Mouse (Mus musculus) midbrain, embryonic 13.5 days (tissue): ENCODE measurements at regions not wholly inside any gene's neighbourhood (a gene's known extent, or its start where the extent isn't known, plus 50 kb on each side); places are given as distances from the start of the nearest gene placed in this dataset.

Experiments used
- ATAC-seq: fragments of 200-750 bp; cut with Nextera tagmentation; 2 replicates; pipeline ENCODE4 v1.8.0; 2017; ENCODE audit warnings: mild to moderate bottlenecking, moderate TSS enrichment, moderate library complexity
- H3K27ac ChIP-seq: fragments of 300-500 bp; sonication (generic); 2 replicates; pipeline ENCODE4 v1.5.1; 2015; ENCODE audit warnings: inconsistent platforms, mild to moderate bottlenecking, moderate library complexity
- H3K27me3 ChIP-seq: fragments of 300-500 bp; sonication (generic); 2 replicates; pipeline ENCODE4 v1.6.1; 2015; ENCODE audit warnings: mild to moderate bottlenecking, inconsistent platforms
- H3K36me3 ChIP-seq: fragments of 300-500 bp; sonication (generic); 2 replicates; pipeline ENCODE4 v1.6.1; 2015; ENCODE audit warnings: mild to moderate bottlenecking, inconsistent platforms
- H3K4me1 ChIP-seq: fragments of 300-500 bp; sonication (generic); replicated peaks from 2 replicates; pipeline ENCODE4 v1.6.1; 2015; ENCODE audit warnings: inconsistent platforms
- H3K4me2 ChIP-seq: fragments of 300-500 bp; sonication (generic); replicated peaks from 2 replicates; pipeline ENCODE4 v1.6.1; 2015; ENCODE audit warnings: moderate library complexity, mild to moderate bottlenecking, inconsistent platforms
- H3K4me3 ChIP-seq: fragments of 300-500 bp; sonication (generic); replicated peaks from 2 replicates; pipeline ENCODE4 v1.5.1; 2015; ENCODE audit warnings: mild to moderate bottlenecking, inconsistent platforms
- H3K9ac ChIP-seq: fragments of 300-500 bp; sonication (generic); replicated peaks from 2 replicates; pipeline ENCODE4 v1.6.1; 2015; ENCODE audit warnings: mild to moderate bottlenecking, inconsistent platforms
- H3K9me3 ChIP-seq: fragments of 300-500 bp; sonication (generic); 2 replicates; pipeline ENCODE4 v1.6.1; 2016; ENCODE audit warnings: mild to moderate bottlenecking, inconsistent platforms
- WGBS: fragments of 180-500 bp; shearing (Covaris S2); methylation state at CpG from one replicate; pipeline ENCODE4 v1.1.7; 2015; 5-methylcytosine and 5-hydroxymethylcytosine counted together

DNA sequence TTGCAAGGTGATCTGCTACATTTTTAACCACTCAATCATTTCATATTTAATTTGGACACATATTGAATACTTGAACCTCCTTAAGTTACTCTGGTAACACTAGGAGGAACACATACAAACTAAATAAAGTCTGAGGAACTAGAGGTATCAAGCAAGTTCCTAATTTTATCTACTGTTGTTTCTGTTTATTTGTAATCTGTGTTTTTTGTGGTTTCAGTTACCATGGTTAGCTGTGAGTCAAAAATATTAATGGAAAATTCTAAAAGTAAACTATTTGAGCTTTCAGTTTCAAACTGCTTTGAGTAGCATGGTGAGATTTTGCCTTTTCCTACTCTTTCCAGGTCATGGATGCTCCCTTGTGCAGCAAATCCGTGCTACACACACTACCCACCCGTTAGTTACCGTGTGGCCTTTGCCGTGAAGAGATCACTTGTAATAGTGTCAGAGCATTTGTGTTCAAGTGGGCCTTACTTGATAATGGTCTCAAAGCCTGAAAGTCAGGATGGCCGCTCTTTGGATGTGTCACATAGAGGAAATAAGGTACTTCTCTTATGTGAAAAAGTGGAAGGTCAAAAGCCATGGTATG, 177.0 kb upstream of the Stt3b start:
- Histone ChIP-seq H3K4me1 (no peaks in the 10 kb centered on the region), H3K27me3 (no peaks in the 10 kb centered on the region), H3K9me3 (no peaks in the 10 kb centered on the region), H3K27ac (no peak overlapping the region), H3K4me3 (no peak overlapping the region), H3K36me3 (no peaks in the 10 kb centered on the region), H3K4me2 (no peak overlapping the region), H3K9ac (no peak overlapping the region)
- ATAC-seq, result no peak
- WGBS, result 94% methylated on average over 5 of the region's 5 CpGs

DNA sequence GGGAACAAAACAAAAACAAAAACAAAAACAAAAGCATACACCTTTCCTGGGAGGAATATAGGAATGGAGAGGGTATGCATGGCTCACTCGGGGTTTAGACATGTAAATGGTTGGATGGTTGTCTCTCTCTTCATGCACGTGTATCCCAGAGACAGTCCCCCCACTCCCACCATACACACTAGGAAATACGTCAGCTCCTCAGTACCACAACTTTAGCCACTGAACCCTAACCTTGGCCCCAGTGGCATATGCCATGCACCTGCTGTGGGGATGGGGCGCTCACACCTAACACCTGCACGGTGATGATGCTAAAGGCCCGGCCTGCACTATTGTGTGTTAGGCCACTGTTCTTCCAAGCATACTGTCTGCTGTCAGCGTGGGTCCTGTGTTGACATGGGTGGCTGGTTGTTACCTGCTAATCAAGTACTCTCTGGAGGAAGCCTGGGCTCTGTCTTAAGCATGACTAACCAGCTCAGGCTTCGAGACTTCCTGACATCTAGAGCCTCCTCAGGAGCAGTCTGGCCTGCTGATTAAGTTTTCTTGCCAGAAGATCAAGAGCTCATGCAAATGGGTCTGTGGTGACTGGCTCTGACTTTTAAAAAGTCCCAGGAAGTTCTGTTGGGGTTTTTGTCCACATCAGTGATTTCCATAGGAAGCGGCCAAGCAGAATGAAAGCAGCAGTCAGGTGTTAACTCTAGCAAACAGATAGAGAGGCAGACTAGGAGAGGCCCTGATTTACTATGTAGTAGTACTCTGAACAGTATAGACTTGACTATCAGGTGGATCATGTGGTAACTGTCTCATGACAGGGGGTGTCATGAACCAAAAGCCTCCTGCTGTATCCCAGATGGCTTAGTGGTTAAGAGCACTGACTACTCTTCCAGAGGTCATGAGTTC, 178.9 kb upstream of the Stt3b start:
- no peaks in the 10 kb centered on the region for H3K36me3 ChIP-seq
- no peaks in the 10 kb centered on the region for H3K9me3 ChIP-seq
- H3K4me1 ChIP-seq, result no peaks in the 10 kb centered on the region
- ATAC-seq, result no peak
- no peak overlapping the region for H3K27ac ChIP-seq
- 73% methylated on average over 9 of the region's 9 CpGs for WGBS
- no peak overlapping the region for H3K4me3 ChIP-seq
- no peaks in the 10 kb centered on the region for H3K27me3 ChIP-seq
- no peak overlapping the region for H3K9ac ChIP-seq
- no peak overlapping the region for H3K4me2 ChIP-seq

DNA sequence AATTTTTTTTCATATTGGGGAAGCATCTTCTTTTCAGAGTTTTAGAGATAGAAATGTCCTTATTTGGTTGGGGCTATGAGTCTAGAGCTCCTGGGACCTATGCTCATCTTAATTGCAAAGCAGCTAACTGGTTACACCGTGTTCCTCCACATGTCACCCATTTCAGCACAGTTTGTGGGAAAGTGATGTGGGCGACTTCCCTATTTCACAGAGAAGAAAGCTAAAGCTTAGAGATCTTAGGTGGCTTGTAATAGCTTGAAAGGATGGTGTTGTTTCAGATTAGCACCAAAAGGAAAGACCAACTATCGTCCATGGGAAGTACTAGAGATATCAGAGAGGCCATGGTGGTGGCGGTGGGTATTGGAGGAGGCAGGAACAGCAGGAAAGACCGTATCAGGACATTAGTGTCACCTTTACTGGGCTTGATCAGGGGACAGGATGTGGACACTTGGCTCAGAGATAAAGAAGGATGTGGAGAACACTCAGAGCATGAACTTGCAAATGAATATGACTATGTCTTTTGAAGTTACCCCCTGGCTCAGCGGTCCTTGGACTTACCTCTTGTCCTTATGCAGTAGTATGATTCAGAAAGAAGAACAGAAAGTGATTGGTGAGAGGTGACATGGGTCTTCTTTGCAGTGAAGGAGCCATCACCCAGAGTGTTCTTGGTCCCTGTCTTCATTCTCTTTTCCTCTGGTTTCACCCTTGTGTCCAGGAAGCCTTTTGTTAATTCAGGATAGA, 182.4 kb upstream of the Stt3b start:
- Histone ChIP-seq H3K9me3 (no peaks in the 10 kb centered on the region), H3K36me3 (no peaks in the 10 kb centered on the region), H3K4me1 (no peaks in the 10 kb centered on the region), H3K27me3 (no peaks in the 10 kb centered on the region), H3K27ac (no peak overlapping the region), H3K4me3 (no peak overlapping the region), H3K9ac (no peak overlapping the region), H3K4me2 (no peak overlapping the region)
- ATAC-seq, result no peak
- WGBS, result 88% methylated on average over 6 of the region's 6 CpGs

DNA sequence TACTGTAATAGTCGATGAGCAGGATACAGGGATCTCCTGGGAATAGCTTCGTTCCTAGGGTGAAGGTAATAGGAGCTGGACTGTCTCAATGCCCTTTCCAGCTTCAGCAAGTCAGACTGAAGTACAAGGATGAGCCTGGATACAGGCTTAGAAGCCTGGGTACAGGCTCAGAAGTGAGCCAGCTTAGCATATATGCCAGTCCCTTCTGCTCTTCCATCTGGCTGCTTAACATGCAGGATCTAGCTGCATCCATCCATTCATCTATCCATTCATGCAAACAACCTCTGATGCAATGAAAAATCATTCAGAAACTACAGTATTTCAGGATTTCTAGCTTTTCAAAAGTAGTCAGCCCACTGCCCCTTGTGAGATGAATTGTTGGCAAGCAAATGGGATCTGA, 183.5 kb upstream of the Stt3b start:
- Histone ChIP-seq H3K27me3 (no peaks in the 10 kb centered on the region), H3K4me3 (no peak overlapping the region), H3K27ac (no peak overlapping the region), H3K9me3 (no peaks in the 10 kb centered on the region), H3K9ac (no peak overlapping the region), H3K4me1 (no peaks in the 10 kb centered on the region), H3K36me3 (no peaks in the 10 kb centered on the region), H3K4me2 (no peak overlapping the region)
- no peak for ATAC-seq
- 88% methylated on average over 2 of the region's 2 CpGs for WGBS

DNA sequence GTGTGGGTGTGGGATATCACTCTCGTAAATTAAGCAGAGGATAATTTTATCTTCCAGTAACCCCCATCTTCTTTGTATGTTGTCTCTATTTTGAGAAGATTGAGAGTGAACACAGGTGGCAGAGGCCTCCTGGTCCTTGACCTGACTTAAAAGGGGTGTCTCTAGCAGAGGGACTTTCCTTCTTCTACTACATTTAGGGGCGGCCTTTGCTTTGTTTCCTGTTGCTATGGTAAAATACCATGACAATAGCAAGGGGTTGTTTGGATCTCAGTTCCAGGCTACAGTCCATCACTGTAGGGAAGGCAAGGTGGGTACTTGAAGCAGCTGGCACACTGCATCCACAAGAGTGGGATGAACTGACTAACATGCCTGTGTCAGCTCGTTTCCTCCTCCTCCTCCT, 189.3 kb upstream of the Stt3b start:
- Histone ChIP-seq H3K36me3 (no peaks in the 10 kb centered on the region), H3K4me3 (no peak overlapping the region)
- 54% methylated on average over 3 of the region's 3 CpGs for WGBS

DNA sequence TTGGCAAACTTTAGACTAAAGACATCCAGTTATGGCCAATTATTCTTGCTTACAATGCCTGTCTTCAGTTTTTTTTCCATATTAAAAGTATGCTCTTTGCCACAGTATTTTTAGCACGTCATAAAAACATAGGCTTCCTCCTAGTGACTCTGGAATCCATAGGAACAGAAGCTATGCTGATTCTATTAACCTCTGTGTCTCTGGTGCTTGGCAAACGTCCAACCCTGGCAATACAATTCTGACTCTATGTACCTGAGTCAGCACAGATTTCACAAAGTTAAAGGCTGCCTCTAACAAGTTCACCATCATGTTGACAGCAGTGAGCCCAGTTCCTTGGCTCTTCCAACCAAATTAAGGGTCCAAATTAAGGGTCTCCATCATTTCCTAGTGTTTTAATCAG, 194.6 kb upstream of the Stt3b start:
- H3K9me3 ChIP-seq, result no peaks in the 10 kb centered on the region
- H3K4me2 ChIP-seq, result no peak overlapping the region
- H3K27me3 ChIP-seq, result no peaks in the 10 kb centered on the region
- no peak overlapping the region for H3K27ac ChIP-seq
- no peak overlapping the region for H3K9ac ChIP-seq
- no peak for ATAC-seq
- WGBS, result 64% methylated on average over 2 of the region's 2 CpGs
- no peaks in the 10 kb centered on the region for H3K36me3 ChIP-seq
- H3K4me1 ChIP-seq, result 0 out of 2 replicates have a peak, but pooled peaks cover 3% of the 10 kb centered on the region
- H3K4me3 ChIP-seq, result no peak overlapping the region

More for the DNA sequence above, 189.3 kb upstream of the Stt3b start:
- ATAC-seq, result no peak
- Histone ChIP-seq H3K9me3 (no peaks in the 10 kb centered on the region), H3K9ac (no peak overlapping the region), H3K27ac (no peak overlapping the region), H3K4me2 (no peak overlapping the region), H3K27me3 (no peaks in the 10 kb centered on the region), H3K4me1 (0 out of 2 replicates have a peak, but pooled peaks cover 3% of the 10 kb centered on the region)

DNA sequence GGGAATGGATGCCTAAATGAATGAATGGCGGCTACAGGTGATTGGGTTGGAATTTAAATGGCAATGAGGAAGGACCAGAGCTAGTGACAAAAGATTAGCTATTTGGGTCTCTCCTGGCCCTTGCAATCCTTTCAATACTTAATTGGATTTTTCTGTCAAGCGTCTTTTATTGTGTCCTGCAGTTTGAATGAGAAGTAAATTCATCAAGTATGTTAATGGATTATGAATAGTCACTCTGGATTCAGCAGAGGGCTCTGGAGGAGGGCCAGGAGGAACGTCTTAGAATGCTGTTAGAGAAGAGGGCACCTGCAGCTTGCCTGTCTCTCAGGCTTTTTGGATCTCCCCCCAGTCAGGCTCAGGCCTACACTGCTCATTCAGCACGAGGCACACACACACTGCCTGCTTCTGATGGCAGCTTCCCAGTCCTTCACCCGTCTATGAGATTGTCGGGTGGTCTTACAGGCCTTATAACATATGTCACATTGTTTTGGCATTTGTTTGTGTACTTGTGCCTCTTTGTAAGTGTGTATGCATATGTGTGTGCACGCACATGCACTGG, 197.0 kb upstream of the Stt3b start:
- WGBS, result 52% methylated on average over 7 of the region's 7 CpGs
- Histone ChIP-seq H3K27me3 (no peaks in the 10 kb centered on the region), H3K4me2 (no peak overlapping the region), H3K4me3 (no peak overlapping the region), H3K36me3 (no peaks in the 10 kb centered on the region), H3K9ac (no peak overlapping the region), H3K4me1 (no peaks in the 10 kb centered on the region), H3K9me3 (no peaks in the 10 kb centered on the region), H3K27ac (no peak overlapping the region)
- ATAC-seq, result peak; percentile 50; the same call in 1 of the 2 replicates

DNA sequence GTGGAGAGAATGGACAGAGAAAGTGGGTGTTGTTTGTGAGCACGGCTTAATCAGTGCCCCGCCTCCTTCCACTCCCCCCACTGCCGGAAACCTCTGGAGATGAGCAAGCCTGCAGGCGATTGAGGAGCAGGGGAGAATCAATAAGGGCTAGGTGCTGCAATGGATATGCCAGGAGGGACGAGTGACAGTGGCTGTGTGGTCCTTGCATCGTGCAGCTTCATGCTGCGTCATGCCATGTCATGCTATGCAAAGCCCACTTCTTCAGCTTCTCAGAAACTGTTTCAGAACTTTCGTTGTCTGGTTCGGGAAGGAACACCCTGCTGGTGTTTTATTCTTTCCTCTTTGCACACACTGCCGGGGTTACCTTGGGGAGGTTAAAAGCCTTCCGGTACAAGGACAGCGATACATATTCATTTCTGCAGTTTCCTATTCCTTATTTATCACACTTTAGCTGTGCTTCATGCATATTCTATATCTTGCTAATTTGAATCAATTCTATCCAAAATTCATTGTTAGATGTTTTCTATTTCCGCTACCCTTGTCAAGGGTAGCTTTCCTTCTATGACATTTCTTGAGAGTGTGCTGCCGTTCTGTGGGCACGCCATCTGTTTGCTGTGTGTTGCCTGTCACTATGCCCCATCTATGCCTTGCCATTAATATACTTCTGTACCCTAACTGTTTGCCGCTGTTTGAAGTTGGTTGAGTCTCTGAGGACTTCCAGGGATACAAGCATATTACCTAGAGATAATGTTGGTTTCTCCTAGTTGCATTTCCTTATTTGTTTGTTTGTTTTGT, 202.8 kb upstream of the Stt3b start:
- no peak for ATAC-seq
- Histone ChIP-seq H3K27ac (no peak overlapping the region), H3K4me2 (no peak overlapping the region), H3K36me3 (no peaks in the 10 kb centered on the region), H3K9ac (no peak overlapping the region), H3K4me1 (0 out of 2 replicates have a peak, but pooled peaks cover 5% of the 10 kb centered on the region), H3K4me3 (no peak overlapping the region), H3K9me3 (peaks cover 9% of the 10 kb centered on the region; the same call in 1 of the 2 replicates), H3K27me3 (no peaks in the 10 kb centered on the region)
- WGBS, result 55% methylated on average over 16 of the region's 16 CpGs

DNA sequence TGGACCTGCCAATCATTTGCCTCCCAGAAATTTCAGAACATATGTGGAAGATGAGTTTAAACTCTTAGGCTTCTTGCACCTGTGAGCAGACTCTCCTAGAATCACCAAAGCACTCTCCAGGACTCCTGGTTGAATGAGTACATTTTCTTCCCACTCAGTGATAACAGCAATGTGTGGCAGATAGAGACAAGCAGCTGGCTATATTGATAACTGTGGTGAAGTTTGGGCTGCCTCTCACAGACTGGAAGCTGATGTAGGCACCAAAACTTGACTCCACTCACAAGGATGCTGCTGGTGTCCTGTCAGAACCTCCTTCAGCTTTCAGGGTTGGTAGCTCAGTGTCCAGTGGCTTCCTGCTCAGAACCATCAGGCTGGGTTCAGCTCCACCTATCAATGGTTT, 207.7 kb upstream of the Stt3b start:
- Histone ChIP-seq H3K4me1 (0 out of 2 replicates have a peak, but pooled peaks cover 2% of the 10 kb centered on the region), H3K27ac (no peak overlapping the region), H3K27me3 (no peaks in the 10 kb centered on the region), H3K9ac (no peak overlapping the region), H3K9me3 (peaks cover 12% of the 10 kb centered on the region; the same call in 1 of the 2 replicates), H3K4me3 (no peak overlapping the region), H3K36me3 (no peaks in the 10 kb centered on the region), H3K4me2 (no peak overlapping the region)
- ATAC-seq, result no peak

DNA sequence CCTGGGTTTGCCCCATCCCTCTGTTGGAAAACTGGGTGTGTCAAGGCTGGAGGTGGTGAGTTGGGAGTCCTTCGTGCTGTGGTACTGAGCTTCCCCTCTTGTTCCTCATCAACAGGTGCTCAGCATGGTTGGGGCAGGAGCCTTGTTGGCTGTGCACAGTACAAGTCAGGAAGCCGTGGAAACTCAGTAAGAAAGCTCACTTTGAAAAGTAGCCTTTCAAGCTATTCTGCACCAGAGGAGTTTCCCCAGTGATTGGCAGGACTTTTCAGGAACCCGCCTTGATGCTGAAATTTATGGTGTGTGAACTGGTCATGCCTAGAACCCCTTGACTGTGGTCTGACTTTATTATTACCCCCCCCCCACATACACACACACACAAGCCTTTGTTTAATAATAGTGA, 213.9 kb upstream of the Stt3b start:
- Histone ChIP-seq H3K4me3 (no peak overlapping the region), H3K9ac (no peak overlapping the region), H3K9me3 (peaks cover 2% of the 10 kb centered on the region; the same call in 1 of the 2 replicates), H3K27me3 (no peaks in the 10 kb centered on the region), H3K27ac (no peak overlapping the region), H3K4me1 (peaks cover 6% of the 10 kb centered on the region; the same call in 1 of the 2 replicates), H3K36me3 (no peaks in the 10 kb centered on the region), H3K4me2 (no peak overlapping the region)
- no peak for ATAC-seq
- 56% methylated on average over 3 of the region's 3 CpGs for WGBS

DNA sequence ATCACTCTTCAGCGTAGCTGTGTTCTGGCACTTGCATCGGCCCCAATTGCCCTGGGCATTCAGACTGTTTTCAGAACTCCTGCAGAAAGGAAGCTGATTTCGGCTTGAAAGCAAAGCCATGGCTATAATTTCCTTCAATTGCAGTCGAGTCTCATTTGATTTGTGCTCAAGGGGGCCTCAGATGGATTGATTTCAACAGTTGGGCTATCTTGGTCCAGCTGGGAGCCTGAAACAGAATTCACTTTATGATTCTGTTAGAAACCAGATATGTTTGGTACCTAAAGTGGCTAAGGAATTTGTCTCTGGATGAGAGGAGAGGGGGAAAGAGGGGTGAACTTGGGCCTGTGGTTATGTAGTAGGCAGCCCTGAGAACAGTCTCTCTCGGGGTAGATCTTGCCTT, 214.4 kb upstream of the Stt3b start:
- Histone ChIP-seq H3K27ac (no peak overlapping the region), H3K4me1 (peaks cover 6% of the 10 kb centered on the region; the same call in 1 of the 2 replicates), H3K27me3 (no peaks in the 10 kb centered on the region), H3K36me3 (no peaks in the 10 kb centered on the region), H3K9me3 (peaks cover 2% of the 10 kb centered on the region; the same call in 1 of the 2 replicates), H3K4me2 (no peak overlapping the region), H3K4me3 (no peak overlapping the region), H3K9ac (no peak overlapping the region)
- 68% methylated on average over 5 of the region's 5 CpGs for WGBS
- ATAC-seq, result no peak
